Mouse (Mus musculus) lung, adult 18-20 months (tissue): Measurements from ENCODE around the gene Trim25.
A peak's percentile ranks its signal among the peaks of the same experiment; 100 is the strongest.
"Not testable (repeated sequence)": the region's sequence is repeated elsewhere in the genome, so short reads cannot be mapped to it uniquely, and the experiment has no call there.

Experiments
- DNase-seq, 2 experiments: peaks; one replicate each; pipeline ENCODE4 v3.0.0; 2022; ENCODE audit warnings: mixed read lengths in 2 of 2

The Trim25 gene

GRCm38 (mm10) chr11:88995616-88996015 lies 3.6 kb upstream of the Trim25 start:
- no peak for DNase-seq

GRCm38 (mm10) chr11:88996427-88996826 lies 2.7 kb upstream of the Trim25 start:
- peak; percentile 68 to 74 for DNase-seq

- not testable (repeated sequence) for DNase-seq
Observed at GRCm38 (mm10) chr11:88997343-88997742, 1.8 kb upstream of the Trim25 start.

GRCm38 (mm10) chr11:88998406-88998805 lies 770 bp upstream of the Trim25 start:
- DNase-seq: no peak

- DNase-seq: no peak
Observed at GRCm38 (mm10) chr11:88999723-89000526, 749 bp downstream of the Trim25 start.

GRCm38 (mm10) chr11:89000527-89000819 lies 1.3 kb downstream of the Trim25 start:
- no peak for DNase-seq

- DNase-seq: no peak
Observed at GRCm38 (mm10) chr11:89001569-89001968, 2.4 kb downstream of the Trim25 start.

GRCm38 (mm10) chr11:89002068-89002467 lies 2.9 kb downstream of the Trim25 start:
- DNase-seq: no peak

GRCm38 (mm10) chr11:89002621-89003020 lies 3.4 kb downstream of the Trim25 start:
- no peak for DNase-seq

- DNase-seq: no peak
Observed at GRCm38 (mm10) chr11:89003078-89003477, 3.9 kb downstream of the Trim25 start.

- no peak for DNase-seq
Observed at GRCm38 (mm10) chr11:89003726-89004125, 4.5 kb downstream of the Trim25 start.

- DNase-seq: no peak
Observed at GRCm38 (mm10) chr11:89005473-89005872, 6.3 kb downstream of the Trim25 start.

- no peak for DNase-seq
Observed at GRCm38 (mm10) chr11:89006404-89006803, 7.2 kb downstream of the Trim25 start.

GRCm38 (mm10) chr11:89007582-89007981 lies 8.4 kb downstream of the Trim25 start:
- DNase-seq: no peak

GRCm38 (mm10) chr11:89009066-89009465 lies 9.9 kb downstream of the Trim25 start:
- no peak for DNase-seq

- DNase-seq: peak in 1 of 2 experiments; percentile 67
Observed at GRCm38 (mm10) chr11:89009496-89009895, 10.3 kb downstream of the Trim25 start.

- DNase-seq: no peak
Observed at GRCm38 (mm10) chr11:89012241-89012640, 13.1 kb downstream of the Trim25 start.

GRCm38 (mm10) chr11:89017514-89018182 lies 18.5 kb downstream of the Trim25 start:
- DNase-seq: no peak

GRCm38 (mm10) chr11:89020681-89021305 lies 21.6 kb downstream of the Trim25 start:
- no peak for DNase-seq

- DNase-seq: no peak
Observed at GRCm38 (mm10) chr11:89021687-89022086, 22.5 kb downstream of the Trim25 start.

GRCm38 (mm10) chr11:89022120-89022731 lies 23.1 kb downstream of the Trim25 start:
- peak in 1 of 2 experiments; percentile 23 for DNase-seq

GRCm38 (mm10) chr11:89023477-89023876 lies 24.3 kb downstream of the Trim25 start:
- no peak for DNase-seq

GRCm38 (mm10) chr11:89024181-89024881 lies 25.2 kb downstream of the Trim25 start:
- peak; percentile 84 to 90 for DNase-seq
